Mouse (Mus musculus) ES-Bruce4 (cell line): ENCODE measurements at regions not wholly inside any gene's neighbourhood (a gene's known extent, or its start where the extent isn't known, plus 50 kb on each side); places are given as distances from the start of the nearest gene placed in this dataset.

Experiments used
- H3K27ac ChIP-seq: 2 replicates; pipeline ENCODE4 v1.5.1; 2012; ENCODE audit warnings: low read length, inconsistent platforms; ENCODE audit not compliant: insufficient read depth
- H3K27me3 ChIP-seq: 2 replicates; pipeline ENCODE4 v1.6.1; 2012; ENCODE audit warnings: mild to moderate bottlenecking, low read length, inconsistent platforms; ENCODE audit not compliant: control insufficient read depth, poor library complexity, insufficient read depth, severe bottlenecking
- H3K36me3 ChIP-seq: 2 replicates; pipeline ENCODE4 v1.6.1; 2012; ENCODE audit warnings: inconsistent platforms, mild to moderate bottlenecking, low read length, moderate library complexity; ENCODE audit not compliant: control insufficient read depth, poor library complexity, insufficient read depth, severe bottlenecking
- H3K4me1 ChIP-seq: one replicate; pipeline ENCODE4 v1.8.1; 2011; ENCODE audit warnings: low read length; ENCODE audit not compliant: control insufficient read depth, insufficient read depth
- H3K4me3 ChIP-seq: 2 replicates; pipeline ENCODE4 v1.5.1; 2011; ENCODE audit warnings: low read depth, mild to moderate bottlenecking, low read length
- H3K9ac ChIP-seq: 2 replicates; pipeline ENCODE4 v1.6.1; 2012; ENCODE audit warnings: low read depth, mild to moderate bottlenecking, inconsistent platforms; ENCODE audit not compliant: poor library complexity, severe bottlenecking
- H3K9me3 ChIP-seq: replicated peaks from 2 replicates; pipeline ENCODE4 v1.6.1; 2012; ENCODE audit warnings: mild to moderate bottlenecking, low read length, inconsistent platforms; ENCODE audit not compliant: control insufficient read depth, poor library complexity, insufficient read depth, severe bottlenecking
- CTCF ChIP-seq: IDR thresholded peaks from one replicate; pipeline ENCODE4 v1.8.1; 2011; ENCODE audit warnings: low read depth, low read length
- EP300 ChIP-seq: IDR thresholded peaks from 2 replicates; pipeline ENCODE4 v1.6.1; 2011; ENCODE audit warnings: low read depth, low read length; ENCODE audit not compliant: insufficient read depth
- POLR2A ChIP-seq: IDR thresholded peaks from one replicate; pipeline ENCODE4 v1.8.1; 2011; ENCODE audit warnings: low read length; ENCODE audit not compliant: insufficient read depth

DNA sequence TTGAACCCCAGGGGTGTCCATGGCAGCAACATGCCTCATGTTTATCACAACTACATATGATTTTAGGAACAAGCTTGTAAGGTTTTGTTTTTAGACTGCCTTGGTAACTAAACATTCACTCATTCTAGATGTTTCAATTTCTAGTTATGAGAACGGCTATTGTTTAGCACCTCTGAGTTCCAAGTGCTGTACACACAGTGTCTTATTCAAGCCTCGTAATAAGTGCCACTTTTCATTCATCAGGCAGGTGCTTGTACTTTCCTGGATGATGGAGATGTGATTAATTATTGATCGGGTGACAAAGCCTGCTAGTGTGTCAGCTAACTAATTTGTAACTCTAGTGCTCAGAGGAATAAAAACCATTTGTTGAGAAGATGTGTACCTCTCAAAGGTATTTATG is 73.4 kb upstream of the Ptprz1 start:
- Histone ChIP-seq H3K36me3 (no peaks in the 10 kb centered on the region), H3K4me1 (no peaks in the 10 kb centered on the region), H3K4me3 (no peak overlapping the region), H3K27ac (no peak overlapping the region), H3K9ac (no peak overlapping the region), H3K27me3 (no peaks in the 10 kb centered on the region), H3K9me3 (no peaks in the 10 kb centered on the region)
- TF ChIP-seq POLR2A (no peak), EP300 (no peak)

DNA sequence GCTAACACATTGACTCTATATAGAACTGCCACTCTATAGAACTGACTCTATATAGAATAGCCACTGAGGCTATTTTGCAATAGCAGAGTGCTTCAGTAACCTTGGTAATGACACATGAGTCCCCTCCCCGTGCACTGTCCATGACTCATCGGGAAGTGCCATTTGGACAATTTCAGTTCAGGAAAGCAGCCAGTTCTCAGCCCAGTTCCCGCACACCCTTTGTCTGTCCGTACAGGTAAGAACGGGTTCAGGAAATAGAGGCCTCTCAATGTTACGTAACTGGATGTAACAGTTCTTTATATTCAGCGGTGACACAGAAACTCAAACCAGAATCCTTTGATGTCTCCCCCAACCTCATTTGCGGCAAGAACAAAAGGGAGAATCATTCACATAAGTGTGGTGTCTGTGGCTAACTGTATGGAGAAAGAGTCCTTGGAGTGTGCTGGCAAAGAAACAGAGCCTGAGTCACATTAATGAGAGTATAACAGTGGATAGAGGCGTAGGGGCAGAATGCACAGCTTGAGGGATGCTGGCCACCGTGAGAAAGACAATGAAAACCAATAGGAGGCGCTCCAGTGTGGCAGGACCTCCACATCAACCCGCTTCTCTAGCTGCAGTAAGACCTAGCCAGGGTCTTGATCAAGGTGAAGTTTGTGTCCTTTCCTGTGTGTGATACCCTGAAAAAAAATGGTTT is 72.8 kb upstream of the Ptprz1 start:
- Histone ChIP-seq H3K27me3 (no peaks in the 10 kb centered on the region), H3K4me1 (no peaks in the 10 kb centered on the region), H3K27ac (no peak overlapping the region)

DNA sequence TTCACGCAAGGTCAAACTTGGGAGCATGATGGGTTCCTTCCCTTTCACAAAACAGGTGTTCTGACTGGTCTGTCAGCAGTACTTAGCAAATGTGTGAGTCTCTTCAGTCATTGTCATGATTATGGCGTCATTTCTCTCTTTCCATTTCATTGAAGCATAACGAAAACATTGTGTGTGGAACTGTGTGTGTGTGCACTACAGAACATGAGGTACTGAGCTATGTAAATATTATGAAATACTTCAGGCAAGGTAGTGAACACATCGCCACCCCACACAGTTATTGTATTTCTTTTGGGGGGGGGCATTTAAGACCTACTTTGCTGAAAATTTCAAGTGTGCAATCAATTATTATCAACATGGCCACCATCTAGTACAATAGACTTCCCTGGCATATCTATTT is 71.4 kb upstream of the Ptprz1 start:
- H3K9me3 ChIP-seq, result no peaks in the 10 kb centered on the region
- TF ChIP-seq EP300 (no peak), CTCF (no peak), POLR2A (no peak)
- no peaks in the 10 kb centered on the region for H3K36me3 ChIP-seq
- H3K9ac ChIP-seq, result no peak overlapping the region
- no peaks in the 10 kb centered on the region for H3K4me1 ChIP-seq
- no peak overlapping the region for H3K4me3 ChIP-seq
- no peak overlapping the region for H3K27ac ChIP-seq
- no peaks in the 10 kb centered on the region for H3K27me3 ChIP-seq

More for the DNA sequence above, 72.8 kb upstream of the Ptprz1 start:
- H3K4me3 ChIP-seq, result no peak overlapping the region
- no peaks in the 10 kb centered on the region for H3K9me3 ChIP-seq
- TF ChIP-seq CTCF (peak; percentile 10), EP300 (no peak), POLR2A (no peak)
- H3K36me3 ChIP-seq, result no peaks in the 10 kb centered on the region
- no peak overlapping the region for H3K9ac ChIP-seq

DNA sequence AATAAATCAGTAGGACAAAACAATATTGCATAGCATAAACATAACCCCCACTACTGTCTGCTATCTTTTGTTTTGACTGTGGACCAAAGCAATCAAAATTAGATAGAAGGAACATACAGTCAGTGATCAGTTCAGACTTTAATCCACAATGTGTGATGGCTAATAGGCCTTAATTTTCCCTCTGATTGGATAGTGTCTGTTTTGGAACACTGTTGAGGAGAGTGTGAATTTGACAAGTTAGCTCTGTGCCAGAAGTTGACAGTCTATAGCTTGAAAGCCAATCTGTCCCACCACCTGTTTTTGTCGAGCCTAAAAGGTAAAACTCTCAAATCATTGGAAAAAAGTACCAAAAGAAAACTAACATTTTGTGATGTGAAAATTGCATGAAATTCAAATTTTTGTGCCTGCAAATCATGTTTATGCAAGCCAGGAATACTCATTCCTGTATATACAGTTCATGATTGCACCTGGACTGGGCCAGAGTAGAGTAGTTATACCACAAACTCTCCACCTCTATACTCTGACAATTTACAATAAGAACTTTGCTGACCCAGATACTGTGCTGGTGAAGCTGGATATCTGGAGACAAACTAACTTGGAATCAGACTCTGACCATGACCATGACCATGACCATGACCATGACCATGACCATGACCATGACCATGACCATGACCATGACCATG is 50.1 kb upstream of the Ptprz1 start:
- H3K4me1 ChIP-seq, result no peaks in the 10 kb centered on the region
- H3K9ac ChIP-seq, result no peak overlapping the region
- no peaks in the 10 kb centered on the region for H3K36me3 ChIP-seq

More for the DNA sequence above, 50.1 kb upstream of the Ptprz1 start:
- no peak for TF ChIP-seq POLR2A
- TF ChIP-seq CTCF, result no peak
- H3K9me3 ChIP-seq, result no peaks in the 10 kb centered on the region
- no peak overlapping the region for H3K27ac ChIP-seq
- no peaks in the 10 kb centered on the region for H3K27me3 ChIP-seq
- no peak overlapping the region for H3K4me3 ChIP-seq
